Mouse (Mus musculus) olfactory bulb, adult 2 months (tissue): ENCODE measurements around the gene Apbb1.

Experiments used
- CTCF ChIP-seq: fragments of 200-500 bp; IDR thresholded peaks from 2 replicates; pipeline ENCODE4 v1.5.1; 2012; ENCODE audit warnings: low read depth, mild to moderate bottlenecking, low read length, moderate library complexity; ENCODE audit not compliant: insufficient read depth
- POLR2A ChIP-seq: fragments of 200-500 bp; IDR thresholded peaks from 2 replicates; pipeline ENCODE4 v1.6.1; 2012; ENCODE audit warnings: mild to moderate bottlenecking, low read depth, low read length, moderate library complexity; ENCODE audit not compliant: insufficient read depth

- TF ChIP-seq CTCF (no peak), POLR2A (no peak)
Measured at GRCm38 (mm10) chr7:105574537-105574936, 6.9 kb downstream of the Apbb1 start.
